Mouse (Mus musculus) c-Kit-positive CD71-negative TER-119-negative erythroid progenitor cells, embryonic 14.5 days (primary cell): ENCODE measurements around the gene Mlf2.
A peak's percentile ranks its signal among the peaks of the same experiment; 100 is the strongest.
"Not testable (repeated sequence)": the region's sequence is repeated elsewhere in the genome, so short reads cannot be mapped to it uniquely, and the experiment has no call there.

Experiments
- DNase-seq: peaks from one replicate; pipeline ENCODE4 v3.0.0-alpha.2; 2013; ENCODE audit warnings: low read depth

Mlf2 gene

DNA sequence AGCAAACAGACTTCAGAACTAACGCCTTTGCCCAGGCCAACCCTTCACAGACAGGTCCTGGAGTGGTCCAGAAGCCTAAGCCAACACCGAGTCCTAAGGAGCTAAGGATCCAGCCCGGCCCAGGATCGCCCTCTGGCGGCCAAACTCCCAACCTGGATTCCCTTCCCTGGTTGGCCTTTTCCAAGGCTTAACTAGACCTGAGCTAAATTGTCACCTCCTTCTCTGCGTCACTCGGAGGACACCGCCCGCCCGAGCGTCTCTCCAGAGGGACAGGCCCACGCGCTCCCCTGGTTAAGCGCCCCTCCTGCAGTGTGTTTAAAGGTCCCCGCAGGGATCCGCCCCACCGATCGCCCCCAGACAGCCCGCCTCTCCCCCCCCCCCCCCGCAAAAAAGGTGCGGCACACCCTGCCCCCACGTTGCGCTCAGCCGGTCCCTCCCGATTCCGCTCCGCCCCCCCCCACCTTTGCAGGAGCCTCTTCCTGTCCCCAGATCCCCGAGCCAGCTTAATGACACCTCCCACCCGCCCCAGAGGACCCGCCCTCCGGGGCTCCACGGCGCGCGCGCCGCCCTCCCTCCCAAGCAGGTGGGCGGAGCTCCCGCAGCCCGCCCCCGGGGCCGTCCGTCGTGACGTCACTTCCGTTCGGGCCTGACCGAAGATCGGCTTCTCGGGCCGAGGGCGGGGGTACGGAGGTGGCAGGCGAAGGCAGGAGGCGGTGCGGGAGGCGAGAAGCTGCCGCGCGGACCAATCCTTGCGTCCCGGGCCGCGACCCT, at the start of gene Mlf2:
Mlf2 (plus strand) TSS at position 633 of the 771 bp plus-strand sequence.
- peak; percentile 96 for DNase-seq

DNA sequence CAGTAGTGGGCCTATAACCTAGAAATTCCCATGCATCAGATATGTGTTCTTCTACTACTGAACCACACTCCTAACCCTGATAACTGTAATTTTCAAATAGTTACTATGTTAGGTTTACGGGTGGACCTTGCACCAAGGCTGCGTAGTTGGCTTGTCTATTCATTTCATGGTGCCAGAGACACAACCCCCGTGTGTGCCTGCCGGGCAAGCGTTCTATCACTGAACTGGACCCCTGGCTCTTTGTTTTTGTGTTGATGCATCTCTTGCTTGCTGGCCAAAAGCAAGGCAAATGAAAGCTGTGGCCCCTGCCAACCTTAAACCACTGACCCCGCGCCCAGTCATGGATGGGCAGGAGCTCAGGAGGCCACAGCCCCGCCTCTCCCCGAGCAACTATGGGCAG, 49.4 kb upstream of the Mlf2 start:
- DNase-seq = no peak

DNA sequence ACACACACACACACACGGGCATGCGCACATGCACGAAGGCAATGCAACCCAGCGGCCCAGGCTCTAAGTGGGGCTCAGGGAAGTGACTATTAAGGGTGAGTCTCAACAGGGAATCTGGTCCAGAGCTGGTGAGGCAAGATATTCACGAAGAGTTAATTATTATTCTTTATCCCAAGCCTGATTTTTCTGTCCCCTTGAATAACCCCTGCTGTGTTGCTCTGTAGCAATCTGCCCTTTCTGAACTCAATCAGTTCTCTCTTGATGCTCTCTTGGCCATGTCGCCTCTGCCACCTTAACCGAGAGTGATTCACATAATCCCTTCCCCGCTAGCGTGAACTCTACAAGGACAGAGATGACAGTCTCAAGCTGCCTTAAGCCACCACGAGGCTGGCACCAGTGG, 47.8 kb upstream of the Mlf2 start:
- DNase-seq = no peak

DNA sequence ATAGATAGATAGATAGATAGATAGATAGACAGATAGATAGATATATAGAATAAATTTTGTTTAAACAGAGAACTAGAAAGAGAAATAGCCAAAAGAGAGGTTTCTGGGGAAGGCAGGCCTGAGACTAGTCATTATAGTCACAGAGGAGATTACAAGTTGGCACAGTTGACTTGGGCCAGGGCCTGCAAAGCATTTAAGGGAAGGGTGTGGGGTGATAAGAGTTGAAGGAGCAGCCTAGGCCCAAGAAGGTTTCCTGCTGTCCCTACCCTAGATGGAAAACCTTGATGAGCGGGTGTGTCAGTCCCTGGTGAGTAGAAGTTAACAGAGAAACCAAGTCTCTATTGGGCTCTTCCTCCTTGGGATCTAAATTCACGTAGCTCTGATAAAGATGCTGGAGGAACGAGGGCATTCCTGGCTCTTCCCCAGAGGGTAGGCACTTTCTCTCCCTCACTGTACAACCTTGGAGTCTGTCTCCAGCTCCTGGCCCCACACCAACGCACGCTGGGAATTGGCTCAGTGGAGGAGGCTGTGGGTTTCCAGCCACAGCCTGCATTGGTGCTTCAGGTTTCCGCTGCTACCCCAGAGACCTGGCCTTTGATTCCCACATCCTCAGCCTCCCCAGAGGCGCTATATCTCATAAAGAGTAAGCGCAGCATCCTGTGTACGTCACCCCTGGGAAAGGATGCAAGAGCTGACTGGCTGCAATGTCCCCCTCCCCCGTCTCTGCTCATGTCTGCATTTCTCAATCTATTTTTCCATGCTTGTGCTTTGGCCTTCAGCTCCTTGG, 46.3 kb upstream of the Mlf2 start:
- DNase-seq = no peak

DNA sequence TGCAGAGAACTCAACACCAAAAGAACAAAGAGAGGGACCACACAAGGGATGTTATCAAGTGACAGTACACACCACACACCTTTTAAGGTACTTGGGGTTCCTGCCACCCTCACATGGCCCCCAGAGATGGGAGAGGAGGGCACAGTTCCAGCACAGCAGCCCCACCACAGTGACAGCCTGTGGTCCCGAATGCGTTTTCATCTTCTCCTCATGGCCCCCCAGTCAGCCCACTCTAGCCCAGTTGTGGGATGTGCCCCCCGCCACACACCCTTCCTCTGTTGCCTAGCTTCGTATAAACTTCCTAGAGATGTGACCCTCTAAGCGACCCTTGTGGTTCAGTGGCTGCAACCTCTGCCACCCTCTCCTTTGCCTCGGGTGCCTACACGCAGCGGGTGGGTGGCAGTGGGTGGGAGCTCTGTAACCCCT, 45.2 kb upstream of the Mlf2 start:
- DNase-seq = no peak

DNA sequence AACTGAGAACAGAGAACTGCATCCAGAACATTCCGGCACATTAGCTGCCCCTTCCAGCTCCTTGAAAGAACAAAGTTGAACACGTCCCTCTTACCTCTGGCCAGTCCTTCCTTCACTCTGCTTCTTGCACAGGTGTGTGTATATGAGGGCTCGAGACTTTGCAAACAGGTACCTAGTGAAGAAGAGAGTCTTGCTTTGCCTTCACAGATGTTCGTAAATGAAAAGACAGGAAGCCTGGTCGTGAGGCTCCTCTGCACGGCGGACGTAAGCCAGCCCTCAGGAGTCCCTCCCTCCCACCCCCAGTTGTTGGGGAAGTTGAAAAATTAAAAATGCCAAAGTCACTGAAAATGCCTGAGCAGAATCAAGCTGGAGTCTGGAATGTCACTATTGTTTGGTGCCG, 43.2 kb upstream of the Mlf2 start, which contains the start of gene Cd4:
Cd4 (minus strand) TSS at position 236 of the 400 bp plus-strand sequence.
- no peak for DNase-seq

DNA sequence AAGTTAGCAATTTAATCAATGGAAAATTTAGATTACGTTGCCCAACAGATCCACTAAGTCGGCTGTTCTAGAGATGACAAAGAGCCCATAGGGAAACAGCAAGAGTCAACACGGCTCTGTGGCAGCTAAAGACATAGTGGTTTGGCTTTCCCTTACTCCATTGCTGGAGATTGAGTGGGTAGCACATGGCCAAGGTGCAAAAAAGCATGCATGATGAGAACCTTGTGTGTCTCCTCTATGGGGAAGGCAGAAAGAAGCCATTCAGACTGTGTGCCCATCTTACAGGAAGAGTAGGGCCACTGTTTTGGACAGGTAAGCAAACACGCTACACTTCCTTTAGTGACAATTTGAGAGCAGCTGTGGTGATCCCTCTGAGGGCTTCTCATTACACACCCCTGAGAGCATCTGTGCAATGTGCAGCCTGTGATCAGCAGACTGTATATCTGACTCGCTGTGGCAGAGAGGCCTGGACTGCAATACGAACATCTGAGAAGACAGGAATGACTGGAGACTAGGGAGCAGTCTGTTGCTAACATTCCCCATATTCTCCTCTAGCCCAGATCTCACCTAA, 42.5 kb upstream of the Mlf2 start:
- DNase-seq = no peak

DNA sequence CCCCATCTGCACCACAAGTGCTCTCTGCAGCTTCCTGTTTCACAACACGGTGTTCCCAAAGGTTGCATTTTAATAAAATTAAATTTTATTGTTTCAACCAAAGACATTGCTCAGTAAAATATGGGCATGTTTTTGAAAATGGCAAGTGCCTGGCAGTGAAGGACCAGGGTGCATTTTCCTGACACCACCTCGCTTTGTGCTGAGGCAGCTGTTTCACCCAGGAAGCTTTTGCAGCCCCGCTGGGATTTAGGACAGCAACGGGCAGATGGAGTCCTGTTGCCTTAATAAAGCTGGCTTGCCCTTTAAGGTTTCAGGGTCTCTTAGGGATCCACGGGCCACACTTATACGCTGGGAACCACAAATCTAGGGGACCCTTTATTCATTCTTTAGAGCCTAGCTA, 40.2 kb upstream of the Mlf2 start:
- no peak for DNase-seq

DNA sequence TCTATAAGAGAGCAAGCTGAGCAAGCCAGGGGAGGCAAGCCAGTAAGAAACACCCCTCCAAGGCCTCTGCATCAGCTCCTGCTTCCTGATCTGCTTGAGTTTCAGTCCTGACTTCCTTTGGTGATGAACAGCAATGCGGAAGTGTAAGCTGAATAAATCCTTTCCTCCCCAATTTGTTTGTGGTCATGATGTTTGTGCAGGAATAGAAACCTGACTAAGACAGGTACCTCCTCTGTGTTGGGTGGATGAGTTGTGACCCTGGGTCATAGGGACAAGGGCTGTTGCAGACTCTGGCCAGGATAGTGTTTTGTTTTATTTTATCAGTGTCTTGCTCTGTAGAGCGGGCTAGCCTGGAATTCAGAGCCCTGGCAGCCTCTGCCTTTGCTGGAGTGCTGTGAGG, 37.1 kb upstream of the Mlf2 start:
- not testable (repeated sequence) for DNase-seq

DNA sequence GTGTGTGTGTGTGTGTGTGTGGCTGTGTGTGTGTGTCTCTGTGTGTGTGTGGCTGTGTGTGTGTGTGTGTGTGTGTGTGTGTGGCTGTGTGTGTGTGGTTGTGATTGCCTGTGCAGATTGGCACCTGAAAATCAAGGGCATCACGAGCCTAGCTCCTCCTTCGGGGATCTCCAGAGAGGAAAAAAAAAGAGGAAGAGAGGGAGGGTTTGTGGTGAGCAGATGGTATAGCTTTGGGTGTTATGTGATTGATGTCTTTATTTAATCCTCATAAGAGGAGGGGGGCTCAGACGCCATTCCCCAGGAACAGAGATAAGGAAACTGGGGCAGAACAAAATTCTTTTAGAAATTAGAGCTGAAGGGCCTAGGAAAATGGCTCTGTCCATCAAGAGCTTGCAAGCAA, 32.8 kb upstream of the Mlf2 start:
- no peak for DNase-seq

DNA sequence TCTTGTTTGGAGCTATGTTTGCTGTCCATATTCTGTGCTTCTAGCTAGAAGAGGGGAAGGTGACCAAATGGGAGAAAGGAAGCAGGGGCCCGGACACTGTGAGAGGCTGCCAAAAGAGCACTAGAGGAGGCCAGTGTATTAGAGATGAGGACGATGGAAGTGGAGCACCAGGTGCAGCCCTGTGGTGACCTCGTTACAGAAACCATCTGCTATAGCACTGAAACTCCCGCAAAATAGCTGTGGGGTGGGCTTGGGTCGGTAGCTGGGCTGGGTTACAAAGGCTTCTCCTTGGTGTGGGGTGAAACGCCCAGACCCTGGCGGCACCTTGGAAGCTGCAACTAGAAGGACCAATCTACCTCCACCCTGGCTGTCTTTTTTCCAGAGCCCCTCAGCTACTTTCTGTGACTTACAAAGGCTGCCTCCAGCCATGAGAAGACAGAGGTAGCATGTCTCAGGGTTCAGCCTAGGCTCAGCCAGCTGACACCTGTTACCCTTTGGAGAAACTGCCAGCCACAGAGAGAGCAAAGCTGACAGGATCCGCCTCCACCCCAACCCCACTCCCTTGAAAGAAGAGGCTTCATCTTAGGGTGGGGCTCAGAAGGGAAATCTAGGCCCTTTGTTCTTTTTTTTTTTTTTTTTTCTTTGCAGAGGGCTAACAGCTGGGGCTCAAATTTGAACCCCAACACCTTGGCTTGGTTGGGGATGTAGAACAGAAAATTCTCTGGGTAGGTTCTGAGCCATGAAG, 31.0 kb upstream of the Mlf2 start:
- DNase-seq = no peak

DNA sequence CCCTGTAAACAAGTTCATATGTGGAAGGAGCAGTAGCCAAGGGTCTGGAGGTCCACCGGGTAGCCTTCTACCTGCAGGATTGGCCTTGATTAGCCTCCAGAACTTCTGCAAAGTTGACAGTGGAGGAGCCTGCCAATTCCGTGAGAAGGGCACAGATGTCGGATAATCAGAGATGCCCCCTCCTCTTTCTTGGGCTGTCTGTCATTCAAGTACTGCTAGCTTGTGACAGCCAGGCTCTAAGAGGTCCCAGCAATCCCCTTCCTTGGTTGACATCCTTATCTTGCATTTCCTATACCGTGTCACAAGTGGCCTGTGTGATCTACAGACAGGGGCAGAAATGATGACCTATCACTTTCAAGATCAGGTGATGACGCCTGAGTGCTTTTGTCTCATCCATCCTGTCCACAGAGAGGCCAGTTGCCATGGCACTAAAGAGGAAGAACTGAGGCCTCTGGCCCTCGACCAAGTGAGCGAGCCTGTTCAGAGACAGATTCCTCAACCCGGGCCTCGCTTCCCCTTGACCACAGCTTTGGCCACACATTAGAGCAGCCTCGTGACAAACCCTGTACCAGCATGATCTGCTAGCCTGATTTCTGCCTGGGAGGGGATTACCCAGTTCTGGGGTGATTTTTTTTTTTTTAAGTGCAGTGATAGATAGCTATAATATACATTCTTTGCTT, 30.2 kb upstream of the Mlf2 start:
- DNase-seq = no peak

DNA sequence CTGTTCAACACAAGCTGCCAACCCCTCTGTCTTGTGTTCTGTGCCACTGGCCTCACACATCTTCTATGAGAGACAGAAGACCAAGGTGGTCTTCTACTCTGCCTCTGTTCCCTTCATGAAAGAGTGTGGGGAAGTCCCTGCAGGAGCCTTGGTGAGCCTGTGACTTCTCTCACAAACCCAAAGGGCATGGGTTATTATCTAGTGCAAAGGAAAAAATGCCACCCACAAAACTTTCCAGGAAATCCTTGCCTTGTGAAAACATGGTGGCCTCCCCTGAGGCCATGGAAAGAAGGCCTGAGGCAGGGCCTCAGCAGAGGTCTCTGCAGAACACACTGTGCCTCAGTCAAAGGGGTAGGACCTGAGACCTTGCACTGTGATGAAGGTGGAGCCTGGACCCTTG, 29.3 kb upstream of the Mlf2 start:
- DNase-seq = no peak

DNA sequence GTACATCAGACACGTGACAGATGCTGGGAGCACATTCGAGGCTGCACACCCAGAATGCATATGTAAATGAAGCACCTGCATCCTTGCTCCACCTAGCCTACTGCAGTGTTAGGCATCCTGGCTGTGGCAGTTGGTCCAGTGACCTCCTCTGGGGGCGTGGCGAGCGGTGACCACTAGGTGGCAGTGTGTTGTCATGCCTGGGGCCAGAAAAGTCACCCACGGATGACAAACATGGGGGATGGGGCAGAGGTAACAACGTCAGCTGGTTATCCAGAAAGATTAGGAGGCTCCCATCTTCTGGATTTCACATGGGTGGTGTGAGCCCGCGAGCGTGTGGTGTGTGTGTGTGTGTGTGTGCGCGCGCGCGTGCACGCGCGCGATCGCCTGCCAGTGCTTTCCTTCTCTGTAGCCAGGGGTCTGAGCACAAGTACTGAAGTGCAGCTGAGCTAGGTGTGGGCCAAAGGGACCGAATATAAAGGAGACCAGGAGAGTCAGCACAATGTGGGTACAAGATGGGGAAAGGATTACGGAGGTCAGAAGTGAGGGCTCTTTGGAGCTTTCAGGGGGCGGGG, 27.5 kb upstream of the Mlf2 start:
- DNase-seq = peak; percentile 89

DNA sequence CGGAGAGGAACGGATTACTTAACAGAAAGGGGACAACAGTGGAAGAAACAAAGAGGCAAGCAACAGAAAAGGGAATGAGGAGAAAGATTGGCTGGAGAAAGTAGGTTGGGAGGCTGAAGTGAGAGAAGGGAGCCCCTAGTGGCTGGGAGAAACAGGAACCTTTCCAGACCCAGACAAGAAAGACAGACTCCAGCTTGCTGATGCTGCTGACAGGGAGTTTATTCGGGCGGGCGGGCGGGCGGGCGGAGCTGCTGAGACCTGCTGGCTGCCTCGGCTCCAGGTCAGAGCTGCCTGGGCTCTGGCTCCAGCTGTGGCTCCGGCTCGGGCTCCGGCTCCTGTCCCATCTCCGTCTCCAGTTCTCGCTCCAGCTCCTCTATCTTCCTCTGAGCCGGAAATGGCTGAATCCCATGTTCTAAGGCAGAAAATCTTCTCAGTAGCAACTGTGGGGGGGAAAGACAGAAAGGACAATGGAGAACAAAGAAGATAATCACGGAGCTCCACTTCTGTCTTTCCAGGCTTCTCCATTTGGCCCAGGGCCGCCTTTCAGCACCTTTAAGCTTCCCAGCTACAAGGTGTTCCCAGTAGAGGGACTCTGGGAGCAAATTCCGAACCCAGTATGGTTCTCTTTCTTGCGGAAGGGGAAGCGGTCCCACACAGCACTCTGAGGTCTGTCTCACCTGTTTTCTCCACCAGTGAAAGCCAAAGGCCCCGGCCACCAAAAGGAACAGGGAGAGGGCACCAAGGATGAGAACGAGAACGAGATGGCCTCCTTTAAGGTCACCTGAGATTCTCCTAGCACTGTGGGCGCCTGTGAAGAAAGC, 26.8 kb upstream of the Mlf2 start:
- peak; percentile 65 for DNase-seq

DNA sequence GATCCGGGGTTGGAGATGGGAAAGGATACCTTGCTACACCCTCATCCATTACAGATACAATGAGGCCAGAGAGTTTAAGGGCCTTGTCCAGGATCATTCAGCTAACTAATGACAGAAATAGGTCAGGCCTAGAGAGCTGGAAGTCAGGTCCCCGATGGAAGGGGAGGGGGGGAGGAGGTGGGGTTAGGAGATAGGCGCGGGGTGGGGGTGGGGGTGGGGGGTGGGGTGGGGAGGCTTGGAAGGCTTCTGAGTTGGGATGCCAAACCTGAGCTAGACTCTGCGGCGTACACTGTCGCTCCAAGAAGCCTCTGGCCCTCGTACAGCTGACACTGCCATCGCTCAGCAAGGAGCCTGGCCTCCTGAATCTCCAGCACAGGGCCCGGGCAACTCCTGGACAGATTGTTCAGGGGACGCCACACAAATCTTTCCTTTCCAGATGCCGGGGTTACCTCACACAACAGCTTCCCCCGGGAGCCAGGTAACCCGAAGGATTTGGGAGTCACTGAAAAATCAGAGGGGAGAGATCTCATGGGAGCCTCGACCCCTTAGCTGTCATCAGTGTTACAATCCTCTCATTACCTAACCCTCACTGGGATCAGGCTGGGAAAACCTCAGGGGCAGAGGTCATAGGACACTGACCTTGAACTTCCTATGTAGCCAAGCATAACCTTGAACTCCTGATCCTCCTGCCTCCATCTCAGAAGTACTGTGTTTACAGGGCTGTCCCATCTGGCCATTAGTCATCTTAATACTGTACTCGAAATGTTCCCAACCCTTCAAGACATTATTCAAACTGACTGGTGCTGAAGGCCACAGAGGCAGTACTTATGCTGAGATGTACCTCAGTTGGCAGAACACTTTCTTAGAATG, 26.0 kb upstream of the Mlf2 start:
- no peak for DNase-seq

DNA sequence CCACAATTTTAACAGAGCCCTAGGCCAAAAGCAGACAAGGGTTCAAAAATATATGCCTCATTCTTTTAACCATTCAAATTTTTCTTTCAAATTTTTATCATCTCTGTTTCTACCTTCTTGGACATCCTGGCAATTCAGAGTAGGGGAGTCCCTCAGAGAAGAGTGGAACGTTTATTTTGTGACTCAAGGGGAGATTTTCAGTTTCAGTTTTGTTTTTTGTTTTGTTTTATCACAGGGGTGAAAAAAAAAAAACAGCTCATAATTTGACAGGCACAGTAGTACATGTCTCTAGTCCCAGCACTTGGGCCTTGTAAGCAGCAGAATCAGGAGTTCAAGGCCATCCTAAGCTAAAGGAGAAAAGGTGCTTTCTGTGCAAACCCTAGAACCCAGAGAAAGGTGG, 23.4 kb upstream of the Mlf2 start:
- no peak for DNase-seq

DNA sequence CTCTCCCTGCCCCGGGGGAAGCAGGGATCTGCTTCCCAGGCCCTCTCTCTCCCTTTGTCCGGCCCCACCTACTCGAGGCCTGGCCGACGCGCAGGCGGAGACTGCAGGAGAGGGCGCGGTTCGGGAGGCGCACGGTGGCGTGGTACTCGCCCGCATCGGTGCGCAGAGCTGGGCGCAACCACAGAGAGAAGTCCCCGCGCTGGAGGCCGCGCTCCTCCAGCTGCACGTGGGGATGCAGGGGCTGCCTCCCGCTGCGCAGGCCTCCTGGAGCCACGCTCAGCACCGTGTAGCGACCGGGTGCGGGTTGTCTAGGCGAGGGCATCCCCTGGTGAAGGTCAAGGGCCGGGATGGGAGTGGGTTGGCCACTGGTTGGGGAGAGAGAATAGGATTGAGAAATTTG, 21.2 kb upstream of the Mlf2 start:
- no peak for DNase-seq

DNA sequence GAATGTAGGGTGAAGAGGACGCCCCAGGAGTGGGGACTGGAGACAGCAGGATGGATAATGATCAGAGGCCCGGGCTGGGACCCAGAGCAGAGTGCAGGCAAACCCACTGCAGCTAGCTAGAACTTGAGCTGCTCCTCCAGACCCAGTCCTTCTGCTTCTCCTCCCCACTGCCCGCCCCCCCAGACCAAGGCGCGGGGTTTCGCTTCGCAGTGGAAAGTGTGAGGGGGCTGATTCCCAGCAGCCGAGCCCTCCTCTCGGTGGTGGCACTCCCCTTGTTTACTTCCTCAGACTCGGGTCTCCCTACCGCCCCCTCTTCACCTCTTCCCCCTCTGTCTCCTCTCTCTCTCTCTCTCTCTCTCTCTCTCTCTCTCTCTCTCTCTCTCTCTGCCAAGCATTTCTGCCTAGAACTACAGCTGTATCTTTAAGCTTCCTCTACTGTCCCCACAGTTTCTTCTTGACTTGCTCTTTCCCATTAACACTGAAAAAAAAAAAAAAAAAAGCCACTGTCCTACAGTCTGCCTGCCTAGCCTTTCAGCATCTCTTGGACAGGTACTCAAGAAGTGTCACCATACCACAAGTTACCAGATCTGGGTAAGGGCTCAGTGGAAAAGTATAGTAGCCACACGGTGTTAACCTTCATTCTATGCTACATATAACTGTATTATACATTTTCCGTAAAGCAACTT, 19.5 kb upstream of the Mlf2 start, which contains the start of gene Lag3:
Lag3 (minus strand) TSS at position 173 of the 686 bp plus-strand sequence.
- no peak for DNase-seq
